Mouse (Mus musculus) CH12.LX (cell line): ENCODE data around the gene Shroom1. TPM values are rescaled to one million over a fixed set of nuclear protein-coding genes. Genes with fewer than 3 reads are reported as not detected.

Experiments
- DNase-seq: peaks from one replicate; pipeline ENCODE4 v3.0.0-alpha.2; 2013; ENCODE audit errors: extremely low read depth
- H3K27ac ChIP-seq: 2 replicates; pipeline ENCODE4 v1.5.1; 2012; ENCODE audit warnings: low read depth, mild to moderate bottlenecking, control low read depth, moderate library complexity; ENCODE audit not compliant: insufficient read depth
- H3K27me3 ChIP-seq: replicated peaks from 2 replicates; pipeline ENCODE3; 2012; ENCODE audit warnings: inconsistent platforms
- H3K36me3 ChIP-seq, 2 experiments: replicated peaks in 1 of 2; 2 replicates each; pipeline versions ENCODE3 to v1.6.1; 2012; ENCODE audit warnings: inconsistent platforms in 1 of 2, low read length in 1 of 2, mild to moderate bottlenecking in 1 of 2, mixed read lengths in 1 of 2, moderate library complexity in 1 of 2; ENCODE audit not compliant: control insufficient read depth in 1 of 2, insufficient read depth in 1 of 2
- H3K4me1 ChIP-seq, 2 experiments: 2 replicates each; pipeline ENCODE4 v1.6.1; 2012; ENCODE audit warnings: inconsistent platforms in 1 of 2, moderate library complexity in 1 of 2; ENCODE audit not compliant: insufficient read depth in 2 of 2, control insufficient read depth in 1 of 2
- H3K4me2 ChIP-seq: 2 replicates; pipeline ENCODE4 v1.6.1; 2012; ENCODE audit warnings: low read depth, mild to moderate bottlenecking, control low read depth; ENCODE audit not compliant: poor library complexity, insufficient read depth, severe bottlenecking
- H3K4me3 ChIP-seq, 3 experiments: fragments of 150-350 bp in 1 of 3; sonication (generic) in 1 of 3; replicated peaks in 1 of 3; 2 replicates each; pipeline versions ENCODE3 to v1.5.1; 2011 to 2012; ENCODE audit warnings: low read depth in 2 of 3, low read length in 2 of 3, mild to moderate bottlenecking in 2 of 3, moderate library complexity in 2 of 3, control low read depth in 1 of 3, improper control_type of control experiment in 1 of 3, inconsistent platforms in 1 of 3, mixed read lengths in 1 of 3; ENCODE audit not compliant: poor library complexity in 1 of 3
- H3K79me2 ChIP-seq: replicated peaks from 2 replicates; pipeline ENCODE4 v1.6.1; 2012; ENCODE audit warnings: mild to moderate bottlenecking, moderate library complexity; ENCODE audit not compliant: control insufficient read depth, poor library complexity, insufficient read depth, severe bottlenecking; ENCODE audit errors: extremely low read depth
- H3K9ac ChIP-seq: 2 replicates; pipeline ENCODE4 v1.6.1; 2012; ENCODE audit warnings: low read depth, mild to moderate bottlenecking, control low read depth, moderate library complexity; ENCODE audit not compliant: insufficient read depth
- H3K9me3 ChIP-seq: replicated peaks from 2 replicates; pipeline ENCODE3; 2012; ENCODE audit warnings: low read length, inconsistent platforms, mixed read lengths
- BHLHE40 ChIP-seq: IDR thresholded peaks from 2 replicates; pipeline ENCODE4 v1.6.1; 2011; ENCODE audit warnings: mild to moderate bottlenecking, low read depth, low read length, improper control_type of control experiment
- CHD2 ChIP-seq: IDR thresholded peaks from 2 replicates; pipeline ENCODE4 v1.6.1; 2011; ENCODE audit warnings: low read length, improper control_type of control experiment
- ELF1 ChIP-seq: IDR thresholded peaks from 2 replicates; pipeline ENCODE4 v1.6.1; 2014; ENCODE audit warnings: low read depth, mild to moderate bottlenecking, inconsistent platforms, low read length, improper control_type of control experiment
- ETS1 ChIP-seq: conservative IDR thresholded peaks from 2 replicates; pipeline ENCODE4 v1.6.1; 2012; ENCODE audit warnings: low read depth, mild to moderate bottlenecking, inconsistent platforms, low read length, improper control_type of control experiment, moderate library complexity
- GABPA ChIP-seq: IDR thresholded peaks from 2 replicates; pipeline ENCODE4 v1.6.1; 2012; ENCODE audit warnings: low read depth, low read length, improper control_type of control experiment, inconsistent platforms; ENCODE audit not compliant: insufficient replicate concordance
- HCFC1 ChIP-seq: IDR thresholded peaks from 2 replicates; pipeline ENCODE4 v1.6.1; 2012; ENCODE audit warnings: low read depth, mild to moderate bottlenecking, inconsistent platforms, low read length, improper control_type of control experiment
- JUND ChIP-seq: conservative IDR thresholded peaks from 2 replicates; pipeline ENCODE4 v1.6.1; 2011; ENCODE audit warnings: low read depth, low read length, improper control_type of control experiment
- MAFK ChIP-seq: IDR thresholded peaks from 2 replicates; pipeline ENCODE4 v1.6.1; 2011; ENCODE audit warnings: low read length, improper control_type of control experiment; ENCODE audit not compliant: insufficient replicate concordance
- MAZ ChIP-seq: IDR thresholded peaks from 2 replicates; pipeline ENCODE4 v1.6.1; 2012; ENCODE audit warnings: low read depth, mild to moderate bottlenecking, inconsistent platforms, low read length, improper control_type of control experiment, moderate library complexity
- MEF2A ChIP-seq: IDR thresholded peaks from 2 replicates; pipeline ENCODE4 v1.6.1; 2014; ENCODE audit warnings: low read depth, mild to moderate bottlenecking, inconsistent platforms, low read length, improper control_type of control experiment, borderline replicate concordance
- MYC ChIP-seq: IDR thresholded peaks from 2 replicates; pipeline ENCODE4 v1.6.1; 2011; ENCODE audit warnings: low read depth, mild to moderate bottlenecking, improper control_type of control experiment, low read length
- NRF1 ChIP-seq: IDR thresholded peaks from 2 replicates; pipeline ENCODE4 v1.6.1; 2014; ENCODE audit warnings: low read depth, mild to moderate bottlenecking, inconsistent platforms, low read length, improper control_type of control experiment, moderate library complexity
- RCOR1 ChIP-seq: conservative IDR thresholded peaks from 2 replicates; pipeline ENCODE4 v1.6.1; 2012; ENCODE audit warnings: low read depth, mild to moderate bottlenecking, inconsistent platforms, low read length, improper control_type of control experiment
- SMC3 ChIP-seq: IDR thresholded peaks from 2 replicates; pipeline ENCODE4 v1.6.1; 2011; ENCODE audit warnings: low read depth, low read length, improper control_type of control experiment
- TBP ChIP-seq: conservative IDR thresholded peaks from 2 replicates; pipeline ENCODE4 v1.6.1; 2011; ENCODE audit warnings: low read depth, low read length, improper control_type of control experiment
- TCF12 ChIP-seq: IDR thresholded peaks from 2 replicates; pipeline ENCODE4 v1.6.1; 2014; ENCODE audit warnings: low read depth, mild to moderate bottlenecking, inconsistent platforms, low read length, improper control_type of control experiment
- UBTF ChIP-seq: IDR thresholded peaks from 2 replicates; pipeline ENCODE4 v1.6.1; 2012; ENCODE audit warnings: low read depth, mild to moderate bottlenecking, inconsistent platforms, low read length, improper control_type of control experiment, moderate library complexity
- USF1 ChIP-seq: IDR thresholded peaks from 2 replicates; pipeline ENCODE4 v1.6.1; 2014; ENCODE audit warnings: low read depth, mild to moderate bottlenecking, inconsistent platforms, low read length, improper control_type of control experiment
- ZC3H11A ChIP-seq: IDR thresholded peaks from 2 replicates; pipeline ENCODE4 v1.6.1; 2012; ENCODE audit warnings: low read depth, mild to moderate bottlenecking, inconsistent platforms, low read length, improper control_type of control experiment
- ZMIZ1 ChIP-seq: IDR thresholded peaks from 2 replicates; pipeline ENCODE4 v1.6.1; 2012; ENCODE audit warnings: low read depth, mild to moderate bottlenecking, inconsistent platforms, low read length, improper control_type of control experiment
- dilution Hi-C: fragments of 300-500 bp; cut with MboI; formaldehyde crosslinking; loops from 2 replicates; pipeline ENCODE4 v1.14.3; 2020; ENCODE audit warnings: low sequenced_read_pairs; ENCODE audit not compliant: extremely low pct_unique_long_range_greater_than_20kb, extremely low pct_ligation_motif_present
- in situ Hi-C: fragments of 300-500 bp; cut with MboI; formaldehyde crosslinking; loops from 3 replicates; pipeline ENCODE4 v1.14.3; 2019; ENCODE audit warnings: low sequenced_read_pairs, low pct_ligation_motif_present, low pct_unique_long_range_greater_than_20kb, mixed read lengths
- polyA plus RNA-seq: library from polyadenylated mRNA; unstranded; fragments of >175 nt; gene quantifications from 2 replicates; pipeline ENCODE4 v1.2.1, GENCODE M21; 2012; ENCODE audit warnings: low read depth; ENCODE audit not compliant: insufficient read length
- total RNA-seq, 2 experiments: library from RNA; depleted of rRNA; stranded (reverse); fragments of 300-350 nt in 1 of 2; fragments of >200 nt in 1 of 2; gene quantifications; 2 replicates each; pipeline ENCODE4 v1.2.3; 2012 to 2014

Shroom1 gene
- total and polyA plus RNA-seq, 3 experiments, result not detected

DNA sequence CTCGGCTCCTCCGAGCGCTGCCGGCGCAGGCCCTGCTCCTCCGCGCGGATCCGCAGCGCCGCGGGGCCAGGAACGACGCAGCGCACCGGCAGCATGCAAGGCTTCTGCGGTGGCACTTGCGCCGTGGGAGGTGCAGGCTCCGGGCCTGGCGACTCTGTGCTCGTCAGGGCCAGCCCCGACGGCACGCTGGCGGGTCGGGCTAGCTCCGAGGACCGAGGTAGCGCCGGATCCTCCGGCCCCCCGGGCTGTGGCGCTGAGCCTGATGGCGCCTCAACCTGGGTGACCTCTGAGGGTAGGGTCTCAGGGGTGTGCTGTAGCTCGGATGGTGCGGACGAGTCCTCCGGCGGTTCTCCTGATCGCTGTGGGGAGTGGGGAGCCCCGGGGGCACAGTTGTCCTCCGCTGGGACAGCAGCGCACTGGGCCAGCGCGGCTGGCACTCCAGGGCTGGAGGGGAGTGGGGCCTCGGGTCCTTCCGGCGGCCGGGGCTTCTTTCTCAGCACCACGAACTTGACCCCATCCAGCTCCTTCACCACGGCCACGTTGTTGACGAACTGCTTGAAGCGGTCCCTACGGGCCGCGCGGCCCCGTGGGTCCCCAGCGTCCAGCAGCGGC is 22.3 kb downstream of the Shroom1 start:
- Histone ChIP-seq H3K79me2 (no peaks in the 10 kb centered on the region), H3K27ac (no peak overlapping the region), H3K27me3 (peaks cover 3% of the 10 kb centered on the region), H3K9ac (no peak overlapping the region), H3K4me3 (no peak overlapping the region), H3K36me3 (peaks cover 0 to 2% of the 10 kb centered on the region in 2 experiments), H3K4me2 (no peak overlapping the region), H3K9me3 (peaks cover 21% of the 10 kb centered on the region), H3K4me1 (no peaks in the 10 kb centered on the region)
- no peak for TF ChIP-seq NRF1
- no peak for TF ChIP-seq JUND
- no peak for TF ChIP-seq GABPA
- TF ChIP-seq HCFC1, result no peak
- no peak for TF ChIP-seq MAZ
- no peak for TF ChIP-seq UBTF
- TF ChIP-seq MYC, result no peak
- no peak for TF ChIP-seq ELF1
- TF ChIP-seq ZC3H11A, result no peak
- TF ChIP-seq BHLHE40, result no peak
- TF ChIP-seq MAFK, result no peak
- TF ChIP-seq TCF12, result no peak
- no peak for TF ChIP-seq MEF2A
- TF ChIP-seq CHD2, result no peak
- no peak for TF ChIP-seq ETS1
- no peak for TF ChIP-seq ZMIZ1
- TF ChIP-seq RCOR1, result no peak
- TF ChIP-seq SMC3, result no peak
- no peak for TF ChIP-seq TBP
- in situ Hi-C loops, result no loop called here
- dilution Hi-C loops, result no loop called here
- DNase-seq, result no peak

DNA sequence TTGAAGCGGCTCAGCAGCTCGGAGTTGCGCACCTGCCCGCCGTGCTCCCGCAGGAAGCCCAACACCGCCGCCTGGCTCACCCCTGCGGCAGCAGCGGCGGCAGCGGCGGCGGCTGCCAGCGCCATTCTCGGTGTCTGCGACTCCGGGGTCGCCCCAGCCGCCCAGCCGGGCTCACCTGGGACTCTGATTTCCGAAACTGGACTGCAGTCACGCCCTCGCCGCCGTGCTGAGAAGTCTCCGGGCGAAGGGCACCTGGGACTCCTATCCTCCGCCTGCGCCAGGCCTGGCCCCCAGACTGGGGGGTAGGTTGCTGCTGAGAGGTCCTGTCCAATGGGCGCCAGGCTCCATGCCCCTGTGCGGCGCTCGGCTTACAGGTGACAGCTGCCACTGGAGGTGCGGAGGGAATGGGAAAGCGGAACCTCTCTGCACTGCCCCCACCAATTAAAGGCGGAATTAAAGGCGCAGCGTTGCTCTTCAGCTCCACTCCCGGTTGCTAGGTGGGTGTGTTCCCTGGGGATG is 22.8 kb downstream of the Shroom1 start, which contains the start of the genes Gm9945 and Sowaha:
Gene Gm9945 (plus strand): TSS at position 384 of the 519 bp plus-strand sequence.
Gene Sowaha (minus strand): TSS at position 492 of the 519 bp plus-strand sequence.
- H3K27ac ChIP-seq, result no peak within 1 kb of the TSS

More for the DNA sequence above, 22.8 kb downstream of the Shroom1 start, which contains the start of the genes Gm9945 and Sowaha:
- dilution Hi-C loops (no loop called here), in situ Hi-C loops (no loop called here)
- TF ChIP-seq USF1, result no peak
- no peaks in the 10 kb centered on the region for H3K79me2 ChIP-seq
- peaks cover 0 to 2% of the 10 kb centered on the region in 2 experiments for H3K36me3 ChIP-seq
- no peak for DNase-seq
- H3K4me1 ChIP-seq, result no peaks in the 10 kb centered on the region
- no peak within 1 kb of the TSS for H3K4me3 ChIP-seq
- peaks cover 3% of the 10 kb centered on the region for H3K27me3 ChIP-seq
- H3K4me2 ChIP-seq, result no peak within 1 kb of the TSS
- no peak within 1 kb of the TSS for H3K9ac ChIP-seq
- peaks cover 21% of the 10 kb centered on the region for H3K9me3 ChIP-seq
